Mouse (Mus musculus) liver, embryonic 11.5 days (tissue): ENCODE measurements around the gene Rsl1d1. TPM values are rescaled to one million over a fixed set of nuclear protein-coding genes. Genes with fewer than 3 reads are reported as not detected.
"Not testable (repeated sequence)": the region's sequence is repeated elsewhere in the genome, so short reads cannot be mapped to it uniquely, and the experiment has no call there.

ENCODE experiments used
- ATAC-seq: fragments of 200-750 bp; cut with Nextera tagmentation; replicated peaks from 2 replicates; pipeline ENCODE4 v1.8.0; 2017; ENCODE audit warnings: moderate number of reproducible peaks, mild to moderate bottlenecking, moderate TSS enrichment, moderate library complexity; ENCODE audit not compliant: low FRiP score
- DNase-seq: peaks from one replicate; pipeline ENCODE4 v3.0.0-alpha.2; 2017; ENCODE audit warnings: low spot score
- H3K27ac ChIP-seq: fragments of 300-500 bp; sonication (generic); 2 replicates; pipeline ENCODE4 v1.5.1; 2014; ENCODE audit warnings: mild to moderate bottlenecking, low read depth, low read length, control low read depth
- H3K27me3 ChIP-seq: fragments of 300-500 bp; sonication (generic); replicated peaks from 2 replicates; pipeline ENCODE4 v1.6.1; 2014; ENCODE audit warnings: low read length, mixed read lengths; ENCODE audit not compliant: control insufficient read depth, insufficient read depth
- H3K36me3 ChIP-seq: fragments of 300-500 bp; sonication (generic); 2 replicates; pipeline ENCODE4 v1.6.1; 2014; ENCODE audit warnings: mild to moderate bottlenecking, low read length, moderate library complexity, mixed read lengths; ENCODE audit not compliant: control insufficient read depth, insufficient read depth
- H3K4me1 ChIP-seq: fragments of 300-500 bp; sonication (generic); replicated peaks from 2 replicates; pipeline ENCODE4 v1.6.1; 2014; ENCODE audit warnings: low read length, mixed read lengths; ENCODE audit not compliant: control insufficient read depth, insufficient read depth
- H3K4me2 ChIP-seq: fragments of 300-500 bp; sonication (generic); 2 replicates; pipeline ENCODE4 v1.6.1; 2014; ENCODE audit warnings: mild to moderate bottlenecking, control low read depth, moderate library complexity
- H3K4me3 ChIP-seq: fragments of 300-500 bp; sonication (generic); 2 replicates; pipeline ENCODE4 v1.5.1; 2014; ENCODE audit warnings: low read depth, low read length, control low read depth
- H3K9ac ChIP-seq: fragments of 300-500 bp; sonication (generic); 2 replicates; pipeline ENCODE4 v1.6.1; 2014; ENCODE audit warnings: low read depth, low read length, control low read depth
- H3K9me3 ChIP-seq: fragments of 300-500 bp; sonication (generic); 2 replicates; pipeline ENCODE4 v1.6.1; 2016; ENCODE audit warnings: low read length, inconsistent platforms, mixed read lengths; ENCODE audit not compliant: control insufficient read depth
- WGBS: fragments of 180-500 bp; shearing (Covaris S2); extraction: QIAGEN DNeasy Blood & Tissue Kit; methylation state at CpG from one replicate; pipeline ENCODE4 v1.1.7; 2014; 5-methylcytosine and 5-hydroxymethylcytosine counted together
- polyA plus RNA-seq: library from polyadenylated mRNA; unstranded; fragments of >200 nt; fragmentation: Nextera tagmentation; extraction: Ambion mirVana; gene quantifications from 2 replicates; pipeline ENCODE4 v1.2.1, GENCODE M21; 2014

Rsl1d1 gene
- polyA plus RNA-seq, 1 experiment from 2014 or later = 313 TPM

- Histone ChIP-seq H3K27me3 (no peaks in the 10 kb centered on the region), H3K36me3 (no peaks in the 10 kb centered on the region), H3K4me2 (peak overlapping the region; percentile 71), H3K9ac (peak overlapping the region; percentile 92), H3K4me3 (peak overlapping the region; percentile 97), H3K9me3 (no peaks in the 10 kb centered on the region), H3K4me1 (peaks cover 18% of the 10 kb centered on the region), H3K27ac (peak overlapping the region; percentile 94)
- 9% methylated on average over 9 of the region's 9 CpGs for WGBS
- DNase-seq (no peak), ATAC-seq (no peak)
Measured at GRCm38 (mm10) chr16:11175100-11175488, 28.0 kb downstream of the Rsl1d1 start.

- Histone ChIP-seq H3K9me3 (no peaks in the 10 kb centered on the region), H3K4me2 (peak overlapping the region; percentile 71), H3K27ac (no peak overlapping the region), H3K9ac (peak overlapping the region; percentile 92; the same call in 1 of the 2 replicates), H3K4me1 (peaks cover 18% of the 10 kb centered on the region), H3K36me3 (no peaks in the 10 kb centered on the region), H3K27me3 (no peaks in the 10 kb centered on the region), H3K4me3 (peak overlapping the region; percentile 97)
- WGBS = 11% methylated on average over 10 of the region's 10 CpGs
- DNase-seq (peak; percentile 61), ATAC-seq (no peak)
Measured at GRCm38 (mm10) chr16:11174671-11175081, 28.5 kb downstream of the Rsl1d1 start.

DNA sequence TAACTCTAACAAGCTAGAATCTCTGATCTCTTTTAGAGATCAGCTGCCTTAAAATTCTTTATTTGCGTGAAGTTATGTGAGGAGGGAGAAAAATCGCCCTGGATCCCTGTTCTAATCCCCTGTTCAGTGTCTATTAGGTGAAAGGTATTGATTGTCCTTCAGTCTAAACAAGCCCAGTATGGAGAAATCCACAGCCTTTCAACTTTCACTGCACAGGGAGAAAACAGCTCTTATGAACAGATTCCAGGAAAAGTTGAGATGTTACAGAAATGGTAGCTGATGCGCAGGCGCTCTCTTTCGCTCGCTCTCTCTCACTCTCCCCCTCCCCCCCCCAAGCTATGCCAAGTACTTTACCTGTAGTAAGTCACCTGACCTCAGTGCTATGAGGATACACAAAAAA is 31.5 kb downstream of the Rsl1d1 start:
- no peak for DNase-seq
- H3K4me3 ChIP-seq = no peak overlapping the region
- H3K27ac ChIP-seq = no peak overlapping the region
- 85% methylated on average over 6 of the region's 6 CpGs for WGBS
- no peaks in the 10 kb centered on the region for H3K9me3 ChIP-seq
- H3K4me2 ChIP-seq = no peak overlapping the region
- peaks cover 12% of the 10 kb centered on the region; the same call in 1 of the 2 replicates for H3K4me1 ChIP-seq
- no peak overlapping the region for H3K9ac ChIP-seq
- H3K36me3 ChIP-seq = no peaks in the 10 kb centered on the region
- no peaks in the 10 kb centered on the region for H3K27me3 ChIP-seq
- no peak for ATAC-seq

GRCm38 (mm10) chr16:11166431-11166830 is 36.7 kb downstream of the Rsl1d1 start:
- Histone ChIP-seq H3K27me3 (no peaks in the 10 kb centered on the region), H3K4me1 (0 out of 2 replicates have a peak, but pooled peaks cover under 1% of the 10 kb centered on the region), H3K4me2 (no peak overlapping the region), H3K27ac (no peak overlapping the region), H3K36me3 (0 out of 2 replicates have a peak, but pooled peaks cover 2% of the 10 kb centered on the region), H3K9ac (no peak overlapping the region), H3K9me3 (no peaks in the 10 kb centered on the region), H3K4me3 (no peak overlapping the region)
- ATAC-seq = no peak
- no peak for DNase-seq
- WGBS = 77% methylated on average over 2 of the region's 2 CpGs

- no peak overlapping the region for H3K27ac ChIP-seq
- H3K9ac ChIP-seq = no peak overlapping the region
- no peak for ATAC-seq
- no peak for DNase-seq
- no peak overlapping the region for H3K4me2 ChIP-seq
- H3K9me3 ChIP-seq = no peaks in the 10 kb centered on the region
- H3K4me1 ChIP-seq = no peaks in the 10 kb centered on the region
- no peak overlapping the region for H3K4me3 ChIP-seq
- H3K36me3 ChIP-seq = 0 out of 2 replicates have a peak, but pooled peaks cover 6% of the 10 kb centered on the region
- 71% methylated on average over 3 of the region's 3 CpGs for WGBS
- no peaks in the 10 kb centered on the region for H3K27me3 ChIP-seq
Measured at GRCm38 (mm10) chr16:11164695-11165255, 38.4 kb downstream of the Rsl1d1 start.

DNA sequence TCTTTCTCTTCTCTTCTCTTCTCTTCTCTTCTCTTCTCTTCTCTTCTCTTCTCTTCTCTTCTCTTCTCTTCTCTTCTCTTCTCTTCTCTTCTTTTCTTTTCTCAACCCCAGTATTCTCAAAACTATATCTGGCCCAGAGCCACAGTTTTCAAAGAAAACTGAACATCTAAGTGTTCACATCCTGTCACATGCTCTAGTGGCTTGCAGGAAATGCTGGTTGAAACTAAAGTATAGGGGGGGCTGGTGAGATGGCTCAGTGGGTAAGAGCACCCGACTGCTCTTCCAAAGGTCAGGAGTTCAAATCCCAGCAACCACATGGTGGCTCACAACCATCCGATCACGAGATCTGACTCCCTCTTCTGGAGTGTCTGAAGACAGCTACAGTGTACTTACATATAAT is 45.4 kb downstream of the Rsl1d1 start:
- H3K9ac ChIP-seq, DNase-seq, H3K4me3 ChIP-seq, H3K9me3 ChIP-seq, ATAC-seq, H3K4me2 ChIP-seq, H3K27me3 ChIP-seq, H3K27ac ChIP-seq, H3K4me1 ChIP-seq: not testable (repeated sequence)
- H3K36me3 ChIP-seq = peaks cover 32% of the 10 kb centered on the region
- 48% methylated on average over 1 of the region's 3 CpGs for WGBS

- H3K9ac ChIP-seq = no peak overlapping the region
- H3K4me2 ChIP-seq = no peak overlapping the region
- H3K36me3 ChIP-seq = peaks cover 30% of the 10 kb centered on the region
- H3K27ac ChIP-seq = no peak overlapping the region
- H3K4me1 ChIP-seq = no peaks in the 10 kb centered on the region
- H3K4me3 ChIP-seq = no peak overlapping the region
- DNase-seq (no peak), ATAC-seq (no peak)
- H3K27me3 ChIP-seq = no peaks in the 10 kb centered on the region
- no peaks in the 10 kb centered on the region for H3K9me3 ChIP-seq
Measured at GRCm38 (mm10) chr16:11154500-11154899, 48.6 kb downstream of the Rsl1d1 start.

GRCm38 (mm10) chr16:11143706-11144483 is 59.2 kb downstream of the Rsl1d1 start:
- not testable (repeated sequence) for H3K4me1 ChIP-seq, H3K27me3 ChIP-seq, H3K9ac ChIP-seq, H3K27ac ChIP-seq, H3K4me2 ChIP-seq, DNase-seq, H3K4me3 ChIP-seq, ATAC-seq, H3K9me3 ChIP-seq
- H3K36me3 ChIP-seq = peaks cover 27% of the 10 kb centered on the region
- 19% methylated on average over 53 of the region's 56 CpGs for WGBS
